Mouse (Mus musculus) heart, postnatal 10 days (tissue): Measurements from ENCODE around the gene Loxl4. TPM values are rescaled to one million over a fixed set of nuclear protein-coding genes. Genes with fewer than 3 reads are reported as not detected.

ENCODE experiments used
- DNase-seq, 2 experiments: peaks; one replicate each; pipeline ENCODE4 v3.0.0; 2021
- intact Hi-C: fragments of 180-260 bp; cut with DNase I; formaldehyde crosslinking; loops from one replicate; pipeline ENCODE4 v1.15.1; 2025
- total RNA-seq, 2 experiments: library from RNA; stranded (reverse); gene quantifications; 2 replicates each; pipeline ENCODE4 v1.2.3; 2021

Loxl4 gene
- total RNA-seq, result 1 to 10 TPM; 1.1 to 1.6 TPM

GRCm38 (mm10) chr19:42612654-42613053 lies at the start of gene Loxl4:
TSS of gene Loxl4 (minus strand) at chr19:42612813.
- DNase-seq, result peak; percentile 78 to 79
- intact Hi-C loops, result no loop called here

GRCm38 (mm10) chr19:42661430-42662164 lies 49.0 kb upstream of the Loxl4 start:
- intact Hi-C loops, result loop anchor here (2.0 kb wide), 1 partner anchor 83 kb away; no protein-coding TSS in a partner anchor
- DNase-seq, result peak; percentile 32 to 33

DNA sequence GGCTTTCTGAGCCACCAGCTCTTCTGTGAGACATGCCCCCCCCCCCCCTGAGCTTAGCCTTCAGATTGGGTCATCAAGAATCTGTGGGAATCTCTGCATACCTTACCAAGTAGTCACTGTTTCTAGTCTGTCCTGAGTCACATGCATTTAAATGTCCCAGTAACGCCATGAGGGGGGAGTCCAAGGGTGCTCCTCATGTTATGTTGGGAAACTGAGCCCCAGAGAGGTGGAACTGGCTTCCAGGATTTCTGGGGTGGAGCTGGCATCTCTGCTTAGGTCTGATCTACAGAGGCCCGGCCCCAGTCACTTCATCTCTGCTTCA lies 47.6 kb upstream of the Loxl4 start:
- intact Hi-C loops, result loop anchor here (2.0 kb wide), 1 partner anchor 85 kb away; no protein-coding TSS in a partner anchor
- DNase-seq, result no peak

GRCm38 (mm10) chr19:42659354-42660243 lies 47.0 kb upstream of the Loxl4 start:
- peak; percentile 82 to 85 for DNase-seq
- intact Hi-C loops, result loop anchor here (2.0 to 5.0 kb wide), 2 partner anchors 85 to 142 kb away; partner anchors contain the start of gene R3hcc1l

- intact Hi-C loops, result loop anchor here (5.0 kb wide), 1 partner anchor 141 kb away; the partner anchor contains the start of gene R3hcc1l
- DNase-seq, result no peak
Measured at GRCm38 (mm10) chr19:42658435-42659135, 46.0 kb upstream of the Loxl4 start.

GRCm38 (mm10) chr19:42657769-42658168 lies 45.2 kb upstream of the Loxl4 start:
- intact Hi-C loops, result loop anchor here (5.0 kb wide), 1 partner anchor 140 kb away; the partner anchor contains the start of gene R3hcc1l
- DNase-seq, result no peak

GRCm38 (mm10) chr19:42657306-42657705 lies 44.7 kb upstream of the Loxl4 start:
- intact Hi-C loops, result loop anchor here (5.0 kb wide), 1 partner anchor 140 kb away; the partner anchor contains the start of gene R3hcc1l

GRCm38 (mm10) chr19:42655006-42655405 lies 42.4 kb upstream of the Loxl4 start:
- intact Hi-C loops, result loop anchor here (1.0 to 5.0 kb wide), 2 partner anchors 66 to 138 kb away; partner anchors contain the start of gene R3hcc1l
- peak; percentile 78 to 87 for DNase-seq

More at GRCm38 (mm10) chr19:42657306-42657705, 44.7 kb upstream of the Loxl4 start:
- DNase-seq, result no peak

DNA sequence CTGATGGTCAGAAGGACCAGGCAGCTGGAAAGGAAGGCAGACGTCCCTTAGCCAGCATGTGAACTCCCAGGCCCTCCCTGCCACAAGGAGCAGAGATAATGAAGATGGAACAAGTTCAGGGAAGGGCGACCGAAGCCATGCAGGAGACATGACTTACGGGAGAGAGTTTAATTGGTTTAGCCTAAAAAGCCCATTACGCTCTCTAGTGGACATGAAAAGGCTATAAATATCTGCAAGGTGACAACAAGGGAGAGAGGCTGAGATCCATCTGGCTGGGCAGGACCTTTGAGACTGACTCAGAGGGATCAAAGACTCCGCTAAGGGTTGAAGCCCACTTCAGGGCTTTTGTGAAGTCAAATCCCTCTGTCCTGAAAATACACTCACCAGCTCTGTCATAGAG lies 40.5 kb upstream of the Loxl4 start:
- intact Hi-C loops, result no loop called here
- DNase-seq, result no peak

- no peak for DNase-seq
- intact Hi-C loops, result no loop called here
Measured at GRCm38 (mm10) chr19:42652425-42652824, 39.8 kb upstream of the Loxl4 start.

- no peak for DNase-seq
Measured at GRCm38 (mm10) chr19:42640211-42640610, 27.6 kb upstream of the Loxl4 start.

DNA sequence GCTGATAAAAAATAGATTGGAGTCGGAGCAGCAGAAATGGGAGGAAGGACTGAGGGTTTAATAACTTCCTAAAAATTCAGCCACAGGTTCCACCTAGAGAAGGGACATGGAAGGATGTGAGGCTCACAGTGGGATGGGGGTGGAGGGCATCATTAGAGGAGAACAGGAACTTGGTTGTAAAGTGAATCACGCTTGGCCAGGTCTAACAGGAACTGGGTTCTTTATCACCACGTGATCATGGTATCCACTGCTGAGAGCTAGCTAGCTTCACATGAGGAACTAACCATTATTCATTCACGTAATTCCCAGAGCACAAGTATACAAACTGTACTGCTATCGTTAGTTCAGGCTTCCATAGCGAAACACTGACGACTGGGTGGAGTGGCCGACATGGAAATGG lies 26.9 kb upstream of the Loxl4 start:
- intact Hi-C loops, result no loop called here

More at GRCm38 (mm10) chr19:42640211-42640610, 27.6 kb upstream of the Loxl4 start:
- intact Hi-C loops, result no loop called here

DNA sequence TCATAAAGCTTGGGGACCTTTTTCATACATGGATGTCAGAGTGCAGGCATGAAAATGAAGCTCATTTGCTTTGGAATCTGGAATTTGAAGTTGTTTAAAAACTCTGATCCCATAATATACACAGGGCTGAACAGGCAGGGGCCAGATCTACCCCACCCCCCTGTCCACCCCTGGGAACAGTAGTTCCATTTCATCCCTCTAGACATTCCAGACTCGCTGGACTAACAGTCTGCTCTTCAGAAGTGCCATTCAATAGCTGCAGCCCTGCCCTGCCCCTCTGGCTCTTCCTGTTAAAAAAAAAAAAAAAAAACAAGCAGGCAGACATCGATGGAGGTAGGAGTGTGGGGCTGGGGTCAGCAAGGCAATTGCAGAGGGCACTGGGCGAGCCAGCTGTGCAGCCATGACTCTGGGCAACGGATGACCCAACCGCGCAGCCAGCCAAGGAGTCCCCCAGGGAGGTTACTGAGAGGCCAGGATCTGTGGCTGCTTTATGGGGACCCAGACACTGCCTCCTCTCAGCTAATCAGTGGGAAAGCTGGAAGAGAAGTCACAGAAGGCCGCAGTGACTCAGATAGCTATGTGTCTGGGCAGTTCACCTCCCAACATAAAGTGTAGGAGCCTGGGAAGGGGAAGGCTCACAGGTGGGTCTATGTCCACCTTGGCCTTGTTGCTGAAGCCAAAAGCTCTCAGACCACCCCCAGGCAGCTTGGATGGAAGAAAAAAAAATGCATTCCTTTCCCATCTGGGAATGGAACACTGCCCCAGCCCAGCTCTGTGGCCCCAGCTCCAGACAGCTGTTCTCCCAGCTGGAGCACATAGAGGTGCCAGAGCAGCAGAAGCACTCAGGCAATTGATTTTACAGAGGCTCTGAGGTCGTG lies 26.2 kb upstream of the Loxl4 start:
- intact Hi-C loops, result no loop called here
- peak; percentile 78 to 79 for DNase-seq

More for the DNA sequence above, 26.9 kb upstream of the Loxl4 start:
- no peak for DNase-seq

- intact Hi-C loops, result no loop called here
- DNase-seq, result no peak
Measured at GRCm38 (mm10) chr19:42636631-42637030, 24.0 kb upstream of the Loxl4 start.

DNA sequence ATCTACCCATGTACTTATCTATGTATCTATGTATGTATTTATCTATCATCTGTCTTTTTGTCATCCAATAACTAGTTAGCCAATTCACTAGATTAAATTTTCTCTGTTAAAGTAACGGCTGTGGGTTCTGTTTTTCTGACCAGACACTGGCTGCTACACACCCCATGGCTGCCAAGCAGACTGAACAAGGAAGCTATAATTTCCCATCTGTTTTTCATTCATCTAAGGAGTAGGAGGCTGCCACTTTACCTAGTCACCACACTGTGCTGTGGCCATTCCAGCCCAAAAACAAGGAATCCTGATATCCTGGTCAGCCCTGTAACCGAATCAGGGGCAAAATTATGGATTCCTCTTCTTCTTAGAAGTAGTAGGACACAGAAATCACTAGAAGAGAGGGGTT lies 21.0 kb upstream of the Loxl4 start:
- no peak for DNase-seq
- intact Hi-C loops, result no loop called here

- intact Hi-C loops, result no loop called here
- DNase-seq, result no peak
Measured at GRCm38 (mm10) chr19:42632301-42632700, 19.7 kb upstream of the Loxl4 start.

- intact Hi-C loops, result no loop called here
- DNase-seq, result peak; percentile 55 to 58
Measured at GRCm38 (mm10) chr19:42631541-42631961, 18.9 kb upstream of the Loxl4 start.

DNA sequence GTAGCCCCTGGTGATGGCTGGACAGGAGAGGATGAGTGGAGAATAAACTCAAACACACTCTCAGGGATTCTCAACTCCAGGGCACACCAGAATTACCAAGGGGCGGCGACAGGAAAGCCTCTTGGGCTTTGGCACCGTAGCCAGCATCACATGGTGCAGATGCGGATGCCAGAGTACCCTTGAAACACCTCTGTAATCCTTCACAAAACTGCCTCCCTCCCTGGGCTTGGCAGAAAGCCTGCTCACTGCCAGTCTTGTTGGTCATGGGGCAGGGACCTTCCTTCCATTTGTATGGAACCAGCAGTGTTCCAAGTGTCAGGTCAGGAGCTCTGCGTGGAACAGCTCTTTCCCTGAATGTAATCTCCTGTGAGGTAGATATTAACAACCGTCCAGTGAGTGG lies 15.5 kb upstream of the Loxl4 start:
- intact Hi-C loops, result no loop called here
- DNase-seq, result peak; percentile 78 to 84

- DNase-seq, result peak; percentile 55 to 59
- intact Hi-C loops, result no loop called here
Measured at GRCm38 (mm10) chr19:42613647-42614225, 1.1 kb upstream of the Loxl4 start.
